Mouse (Mus musculus) erythroid progenitor cell, adult 5-6 weeks (primary cell): ENCODE data around the gene Cln3. TPM values are rescaled to one million over a fixed set of nuclear protein-coding genes. Genes with fewer than 3 reads are reported as not detected.

Source experiments
- ATAC-seq: replicated peaks from 2 replicates; pipeline ENCODE4 v1.8.0; 2016; ENCODE audit warnings: moderate number of reproducible peaks, mild to moderate bottlenecking, moderate TSS enrichment, inconsistent platforms; ENCODE audit not compliant: poor library complexity, low FRiP score, severe bottlenecking
- total RNA-seq, 2 experiments: library from RNA; stranded (forward) in 1 of 2; stranded (reverse) in 1 of 2; fragments of 150-400 nt in 1 of 2; fragments of 186-747, 209-891 nt in 1 of 2; gene quantifications; 2 replicates each; pipeline versions ENCODE4 v1.2.3 to v1.2.4; 2015 to 2017; ENCODE audit warnings: low replicate concordance in 2 of 2

Cln3 gene
- total RNA-seq (2015; ENCODE audit: low replicate concordance) (2.9 and 17.2 TPM in 2 replicates), total RNA-seq (2017; ENCODE audit: low replicate concordance) (1.9 and 3.9 TPM in 2 replicates)

DNA sequence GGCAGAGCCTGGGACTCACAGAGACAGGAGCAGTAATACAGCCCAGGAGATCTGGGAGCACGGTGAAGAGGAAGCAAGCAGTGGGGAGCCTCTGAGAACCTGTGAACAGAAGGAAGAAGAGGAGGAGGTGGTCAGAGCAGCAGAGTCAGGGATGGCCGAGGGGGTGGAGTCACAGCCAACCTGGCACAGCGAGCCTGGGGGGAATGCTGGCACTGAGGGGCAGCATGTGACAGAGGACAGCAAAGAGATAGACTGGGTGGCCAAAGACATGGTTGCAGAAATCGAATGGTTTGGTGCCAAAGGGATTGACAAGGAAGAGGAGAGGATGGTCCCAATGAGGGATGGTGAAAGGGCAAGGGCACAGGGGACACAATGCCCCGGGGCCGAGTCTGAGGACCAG is at the start of gene Cln3:
Gene Cln3 (minus strand): TSS at position 101 of the 400 bp plus-strand sequence.
- no peak for ATAC-seq

DNA sequence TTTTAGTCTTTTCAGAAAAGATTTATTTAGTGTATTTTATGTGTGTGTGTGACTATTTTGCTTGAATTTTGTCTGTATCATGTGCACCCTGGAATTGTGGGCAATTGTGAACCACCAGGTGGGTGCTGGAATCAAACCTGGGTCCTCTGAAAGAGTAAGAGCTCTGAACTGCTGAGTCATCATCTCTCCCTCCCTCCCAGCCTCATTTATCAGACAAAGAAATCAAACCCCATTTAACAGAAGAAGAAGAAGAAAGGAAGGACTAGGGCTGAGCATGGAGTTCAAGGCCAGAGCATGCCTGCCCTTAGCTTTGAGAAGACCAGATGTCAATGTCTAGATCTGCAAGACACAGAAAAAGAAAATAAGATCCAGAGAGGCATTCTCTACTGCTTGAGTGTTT is 49.8 kb upstream of the Cln3 start:
- ATAC-seq, result no peak

DNA sequence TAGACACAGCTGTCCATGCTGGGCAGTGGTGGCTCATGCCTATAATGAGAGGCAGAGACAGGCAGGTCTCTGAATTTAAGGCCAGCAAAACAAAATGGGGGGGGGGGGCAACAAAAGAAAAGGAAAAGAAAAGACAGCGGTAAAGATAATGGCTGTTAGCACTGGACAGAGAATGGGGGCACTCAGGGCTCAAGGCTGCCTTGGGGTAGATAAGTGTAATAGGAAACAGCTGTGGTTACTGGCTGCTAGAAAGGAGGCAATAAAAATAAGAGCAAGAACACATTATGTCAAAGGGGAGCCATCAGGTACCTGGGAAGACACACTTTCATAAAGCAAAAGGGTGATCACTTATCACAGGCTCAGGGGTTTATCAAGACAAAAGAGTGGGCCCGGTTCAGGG is 46.9 kb upstream of the Cln3 start:
- ATAC-seq, result no peak

DNA sequence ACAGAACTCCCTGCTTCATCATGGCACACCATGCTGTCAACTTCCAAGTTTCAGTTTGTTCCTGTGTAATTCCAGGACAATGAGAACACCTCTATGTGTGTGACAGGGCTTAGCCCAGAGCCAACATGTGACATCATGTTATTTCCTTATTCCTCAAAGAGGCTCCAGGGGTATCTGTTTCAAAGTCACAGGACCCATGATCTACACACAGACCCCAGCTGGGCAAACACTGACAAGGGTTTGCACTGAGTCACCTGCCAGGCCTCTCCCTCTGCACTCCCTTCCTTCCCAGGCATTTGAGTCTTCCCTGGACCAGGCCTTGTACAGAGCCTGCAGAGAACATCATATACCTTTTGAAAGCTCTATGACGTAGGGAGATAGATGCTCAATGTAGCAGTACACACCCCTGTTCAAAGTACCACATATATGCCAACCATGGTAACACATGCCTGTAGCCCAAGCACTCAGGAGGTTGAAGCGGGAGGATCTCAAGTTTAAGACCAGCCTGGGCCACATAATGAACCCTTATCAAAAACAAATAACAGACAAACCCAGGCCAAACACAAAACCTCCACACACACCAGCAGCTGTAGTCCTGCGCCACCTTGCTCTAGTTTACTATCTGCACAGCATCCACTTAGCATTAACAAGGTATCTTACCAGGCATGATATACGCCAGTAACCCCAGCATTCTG is 45.4 kb upstream of the Cln3 start, which contains the start of gene Nupr1:
Gene Nupr1 (minus strand): TSS at position 38 of the 695 bp plus-strand sequence.
- no peak for ATAC-seq

DNA sequence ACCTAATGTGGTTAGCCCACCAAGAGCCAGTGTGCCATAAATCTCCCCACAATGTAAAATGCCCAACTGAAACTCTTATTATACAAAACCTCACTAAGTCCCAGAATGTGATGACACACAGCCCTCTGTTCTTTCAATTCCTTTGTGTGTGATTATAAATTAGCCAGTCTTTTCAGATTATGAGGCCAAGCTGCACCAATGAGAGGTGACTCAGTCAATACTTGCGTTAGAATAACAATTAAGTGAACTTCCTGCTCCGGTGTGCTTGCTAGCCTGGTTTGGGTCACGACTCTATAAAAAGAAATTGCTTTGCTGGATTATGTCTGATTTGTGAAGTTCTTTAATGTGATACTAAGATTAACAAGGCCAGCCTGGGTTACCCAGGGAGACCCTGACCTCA is 44.3 kb upstream of the Cln3 start:
- no peak for ATAC-seq

DNA sequence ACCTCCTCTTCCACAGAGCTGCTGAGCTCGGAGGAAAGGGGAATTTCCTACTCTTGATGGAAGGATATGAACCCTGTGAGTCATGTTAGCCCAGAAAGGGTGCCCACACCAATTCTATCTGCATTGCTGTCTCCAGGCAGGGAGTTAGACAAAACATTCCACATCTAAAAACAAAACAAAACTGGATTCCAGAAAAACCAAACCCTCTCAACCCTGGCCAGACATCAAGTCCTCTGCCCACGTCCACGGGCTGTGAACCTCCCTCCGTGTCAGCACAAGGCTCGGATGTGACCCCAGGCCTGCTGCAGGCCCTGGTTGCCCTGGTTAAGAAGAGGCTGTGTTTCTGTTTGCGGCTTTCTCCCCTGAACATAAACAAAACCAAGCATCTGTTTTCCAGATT is 42.5 kb upstream of the Cln3 start:
- ATAC-seq, result no peak

DNA sequence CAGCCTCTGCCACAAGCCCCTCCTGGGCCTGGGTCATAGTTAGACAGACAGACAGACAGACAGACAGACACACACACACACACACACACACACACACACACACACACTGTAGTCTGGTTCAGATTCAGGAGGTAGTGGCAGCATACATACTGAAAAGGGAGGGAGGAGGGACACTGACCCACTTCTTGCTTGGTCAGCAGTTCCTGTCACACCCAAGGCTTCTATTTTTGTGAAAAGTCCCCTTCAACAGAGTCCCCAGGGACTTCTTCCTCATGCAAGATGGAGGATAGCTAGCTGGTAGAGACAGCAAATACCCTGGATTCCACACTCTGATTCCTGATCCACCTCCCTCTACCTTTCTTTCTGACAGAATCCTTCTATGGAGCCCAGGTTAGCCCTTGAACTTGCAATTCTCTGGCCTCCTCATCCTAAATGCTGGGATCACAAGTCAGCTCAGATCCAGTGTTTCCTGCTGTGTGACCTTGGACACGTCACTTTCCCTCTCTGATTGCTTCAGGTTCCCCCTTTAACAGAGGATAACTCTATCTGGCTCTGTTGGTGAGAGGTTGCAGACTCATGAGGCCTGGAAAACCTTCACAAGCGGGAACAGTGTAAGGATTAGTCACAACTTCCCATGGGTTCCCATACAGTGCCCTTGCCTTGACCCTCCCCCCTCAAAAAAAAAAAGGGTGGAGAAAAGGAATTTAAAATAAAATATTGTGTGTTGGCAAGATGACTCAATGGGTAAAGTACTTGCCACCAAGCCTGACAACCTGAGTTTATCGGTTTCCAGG is 40.4 kb upstream of the Cln3 start:
- ATAC-seq, result no peak

DNA sequence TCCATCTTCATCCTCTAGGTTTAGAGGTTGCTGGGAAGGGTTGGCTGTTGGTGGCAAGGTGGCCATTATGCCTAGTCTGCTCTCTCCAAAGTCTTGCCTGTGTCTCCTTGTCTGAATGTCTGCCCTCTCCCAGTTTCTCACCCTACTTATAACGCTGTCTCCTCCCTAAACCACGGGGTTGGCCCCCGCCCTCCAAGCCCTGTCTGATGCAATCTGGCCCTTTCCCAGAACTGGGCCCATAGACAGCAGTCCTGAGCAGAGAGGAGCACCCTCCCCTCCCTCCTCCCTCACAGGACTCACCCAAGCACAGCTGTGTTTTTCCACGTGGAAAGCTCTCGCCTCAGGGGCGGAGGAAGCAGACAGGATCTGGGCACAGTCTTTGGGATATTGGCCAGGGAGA is 39.8 kb upstream of the Cln3 start:
- ATAC-seq, result no peak

DNA sequence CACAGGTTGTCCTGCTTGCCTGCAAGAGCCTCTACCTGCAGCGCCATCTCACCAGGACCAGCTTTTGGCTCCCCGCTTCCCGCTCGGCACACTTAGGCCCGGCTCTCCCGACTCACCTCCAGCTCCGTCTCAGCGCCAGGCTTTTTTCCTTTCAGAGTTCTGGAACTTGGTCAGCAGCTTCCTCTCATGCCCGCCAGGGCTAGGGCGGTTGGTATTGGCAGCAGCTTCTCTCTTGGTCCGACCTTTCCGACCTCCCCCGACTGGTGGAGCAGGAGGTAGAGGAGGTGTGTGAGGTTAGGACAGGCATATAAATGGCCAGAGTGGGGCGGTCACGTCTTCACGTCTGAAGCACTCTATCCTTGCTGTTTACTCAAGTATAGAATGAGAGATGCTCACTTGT is 39.2 kb upstream of the Cln3 start:
- no peak for ATAC-seq

DNA sequence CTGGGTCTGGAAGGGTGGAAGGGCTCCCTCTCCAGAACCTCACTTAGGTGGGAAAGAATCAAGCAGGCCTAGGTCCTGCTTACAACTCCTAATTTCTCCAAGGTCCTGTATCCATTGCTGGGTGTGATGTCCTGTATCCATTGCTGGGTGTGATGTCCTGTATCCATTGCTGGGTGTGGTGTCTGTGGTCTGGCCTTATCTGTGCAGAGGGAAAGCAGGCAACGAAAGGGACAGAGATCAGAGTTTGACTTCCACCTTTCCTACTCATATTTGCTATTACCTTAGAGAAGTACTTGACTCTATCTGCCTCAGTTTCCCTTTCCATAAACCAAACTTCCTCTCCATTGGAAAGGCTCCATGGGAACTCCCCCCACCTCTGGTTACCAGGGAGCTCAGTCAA is 37.8 kb upstream of the Cln3 start:
- ATAC-seq, result no peak

DNA sequence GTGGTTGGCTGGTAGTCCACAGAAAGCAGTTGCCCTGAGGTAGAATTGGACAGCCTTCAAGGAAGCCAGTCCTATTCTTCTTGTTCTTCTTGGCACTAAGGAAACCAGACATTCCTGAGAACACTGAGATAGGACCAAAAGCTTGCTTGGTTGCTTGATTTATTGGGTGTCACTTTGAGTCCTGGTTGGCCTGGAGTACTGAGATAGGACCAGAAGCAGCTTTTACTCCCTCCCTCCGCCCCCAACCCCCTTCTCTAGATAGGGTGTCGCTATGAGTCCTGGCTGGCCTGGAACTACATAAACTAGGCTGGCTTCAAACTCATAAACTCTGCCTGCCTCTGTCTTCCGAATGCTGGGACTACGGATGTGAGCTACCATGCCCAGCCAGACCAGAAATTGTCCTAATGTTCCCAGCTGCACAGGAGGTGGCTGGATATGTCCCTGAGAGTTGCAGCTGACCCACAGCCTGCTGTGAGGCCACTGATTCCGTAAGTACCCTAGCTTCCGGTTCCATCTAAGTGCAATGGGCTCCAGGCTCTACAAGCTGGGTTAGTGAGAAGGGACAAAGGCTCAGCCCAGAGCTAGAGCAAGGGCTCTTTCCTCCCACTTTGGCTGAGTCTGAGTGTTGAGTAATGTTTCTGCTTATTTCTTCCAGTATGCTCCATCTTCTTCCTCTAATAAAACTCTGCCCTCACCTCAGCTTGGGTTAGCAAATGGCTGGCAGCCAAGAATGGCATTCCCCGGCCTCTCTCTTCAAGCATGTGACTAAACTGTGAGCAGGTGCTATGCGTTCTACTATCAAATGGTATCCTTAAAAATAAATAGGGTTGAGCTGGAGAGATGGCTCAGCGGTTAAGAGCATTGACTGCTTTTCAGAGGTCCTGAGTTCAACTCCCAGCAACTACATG is 36.1 kb upstream of the Cln3 start:
- ATAC-seq, result no peak

DNA sequence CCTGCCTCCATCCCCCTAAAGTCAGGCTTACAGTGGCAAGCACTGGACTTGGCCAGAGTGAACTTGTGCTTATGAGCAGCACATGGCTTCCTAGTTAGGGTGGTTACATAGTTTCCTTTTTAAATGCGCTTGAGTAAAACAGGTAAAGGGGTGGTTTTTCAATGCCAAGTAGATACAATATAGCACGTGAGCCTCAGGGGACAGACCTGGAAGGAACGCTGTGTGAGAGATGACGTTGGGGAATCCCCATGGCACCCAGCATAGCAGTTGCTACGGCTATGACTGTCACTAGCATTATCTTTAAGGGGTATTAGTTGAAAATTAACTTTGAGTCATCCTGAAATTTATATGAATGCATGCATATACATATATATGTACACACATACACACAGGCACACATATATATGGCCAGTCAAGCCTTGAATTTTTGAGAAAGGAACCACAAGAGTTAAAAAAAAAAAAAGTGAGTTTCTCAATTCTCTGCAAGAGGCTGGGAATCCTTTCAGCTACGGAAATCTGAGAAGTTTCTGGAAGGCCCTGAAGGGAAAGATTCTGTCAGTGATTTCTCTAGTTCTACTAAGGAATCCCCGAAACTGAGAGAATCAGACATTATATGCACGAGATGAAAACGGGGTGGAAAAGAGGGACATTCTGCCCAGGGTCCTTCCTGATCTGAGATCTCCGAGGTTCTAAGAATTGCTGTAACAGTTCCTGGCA is 34.1 kb upstream of the Cln3 start:
- ATAC-seq, result no peak

DNA sequence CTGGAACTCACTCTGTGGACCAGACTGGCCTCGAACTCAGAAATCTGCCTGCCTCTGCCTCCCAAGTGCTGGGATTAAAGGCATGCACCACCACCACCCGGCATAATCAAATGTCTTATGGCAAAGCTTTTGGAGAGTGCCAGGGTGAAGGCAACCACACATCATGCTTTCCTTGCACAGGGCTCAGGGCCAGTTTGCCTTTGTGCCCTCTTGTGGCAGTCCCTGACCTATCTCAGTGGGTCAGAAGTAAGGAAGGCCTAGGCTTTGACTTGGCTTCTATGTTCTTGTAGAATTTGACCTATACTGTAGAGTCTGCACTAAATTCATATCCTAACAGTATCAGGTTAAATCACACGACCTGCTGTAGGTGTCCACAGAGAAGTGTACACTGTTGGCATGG is 31.1 kb upstream of the Cln3 start:
- no peak for ATAC-seq

DNA sequence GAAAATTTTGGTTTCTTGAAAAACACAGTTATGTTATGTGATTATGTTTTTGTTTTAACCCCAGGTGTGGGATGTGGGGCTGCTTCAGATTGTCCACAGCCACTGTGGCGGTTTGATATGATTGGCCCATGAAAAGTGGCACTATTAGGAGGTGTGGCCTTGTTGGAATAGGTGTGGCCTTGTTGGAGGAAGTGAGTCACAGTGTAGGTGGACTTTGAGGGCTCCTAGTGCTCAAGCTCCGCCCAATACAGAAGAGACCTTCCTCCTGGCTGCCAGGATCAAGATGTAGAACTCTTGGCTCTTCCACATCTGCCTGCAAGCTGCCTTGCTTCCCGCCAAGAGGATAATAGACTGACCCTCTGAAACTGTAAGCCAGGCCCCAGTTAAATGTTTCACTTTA is 27.1 kb upstream of the Cln3 start:
- ATAC-seq, result no peak

DNA sequence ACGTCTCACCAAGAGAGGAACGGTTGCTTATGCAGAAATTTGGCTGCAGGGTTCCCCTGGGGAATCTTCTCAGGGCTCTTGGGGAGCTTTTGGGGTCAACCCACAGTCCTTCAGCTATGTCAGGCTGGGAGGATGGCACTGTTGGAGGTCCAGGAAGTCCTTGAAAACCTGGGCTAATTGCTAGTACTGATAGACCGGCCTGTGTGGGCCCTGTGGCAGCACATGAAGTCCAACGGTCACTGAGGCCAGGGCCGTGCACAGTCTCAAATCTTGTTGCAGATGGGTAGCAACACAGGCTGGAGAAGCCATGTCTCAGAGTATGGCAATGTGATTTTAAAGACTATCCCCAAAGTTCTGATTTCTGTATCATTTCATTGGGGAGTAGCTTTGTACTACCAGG is 22.2 kb upstream of the Cln3 start:
- ATAC-seq, result no peak

DNA sequence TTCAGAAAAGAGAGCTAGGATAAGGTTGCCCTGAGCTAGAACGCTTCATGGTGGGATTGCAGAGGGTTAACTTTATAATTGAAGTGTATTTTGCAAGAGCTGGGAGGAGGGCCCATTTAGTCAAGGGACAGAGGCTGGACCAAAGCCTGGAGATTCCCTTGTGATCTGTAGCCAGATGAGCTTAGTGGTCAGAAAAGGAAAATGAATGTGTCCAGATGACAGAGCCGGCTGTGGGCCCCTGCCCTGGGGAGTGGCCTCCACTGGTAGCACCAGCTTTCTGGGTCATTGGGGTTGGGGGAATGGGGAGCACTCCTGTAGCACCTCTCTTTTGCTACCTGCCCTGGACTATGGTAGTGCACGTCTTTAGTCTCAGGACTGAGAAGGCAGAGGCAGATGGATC is 21.4 kb upstream of the Cln3 start:
- ATAC-seq, result no peak

DNA sequence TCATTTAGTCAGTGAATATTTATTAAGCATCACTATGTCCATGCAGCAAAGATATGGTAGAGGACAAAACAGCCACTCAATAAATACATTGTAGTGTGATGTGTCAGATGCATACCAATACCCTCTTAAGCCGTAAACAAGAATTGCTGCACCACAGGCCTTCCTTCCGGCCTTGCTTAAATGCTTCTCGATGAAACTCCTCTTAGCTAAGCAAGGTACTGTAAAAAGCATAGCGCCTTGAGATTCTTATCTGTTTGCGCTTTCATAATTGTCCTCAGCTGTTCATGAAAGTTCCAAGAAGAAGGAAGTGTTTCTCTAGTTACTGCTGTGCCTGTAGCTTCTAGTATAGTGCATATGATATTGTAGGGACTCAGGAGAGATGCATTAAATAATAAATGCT is 21.0 kb upstream of the Cln3 start:
- ATAC-seq, result no peak

DNA sequence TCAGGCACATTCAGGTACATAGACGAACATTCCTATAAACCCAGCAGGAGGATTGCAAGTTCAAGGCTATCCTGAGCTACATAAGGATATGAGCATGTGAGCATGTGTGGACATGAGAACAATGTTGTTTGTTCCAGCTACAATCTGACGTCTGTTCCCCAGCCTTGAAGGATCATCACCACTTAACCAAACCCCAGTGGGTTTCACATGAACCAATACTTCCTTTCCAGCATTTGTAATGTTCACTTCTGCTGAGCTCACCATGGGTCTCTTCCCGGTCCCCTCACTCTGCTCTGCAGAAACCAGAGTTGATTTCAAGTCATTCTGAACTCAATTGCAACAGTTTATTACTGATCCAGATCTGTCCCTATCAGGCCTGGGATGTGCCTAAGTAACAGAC is 17.0 kb upstream of the Cln3 start:
- no peak for ATAC-seq

DNA sequence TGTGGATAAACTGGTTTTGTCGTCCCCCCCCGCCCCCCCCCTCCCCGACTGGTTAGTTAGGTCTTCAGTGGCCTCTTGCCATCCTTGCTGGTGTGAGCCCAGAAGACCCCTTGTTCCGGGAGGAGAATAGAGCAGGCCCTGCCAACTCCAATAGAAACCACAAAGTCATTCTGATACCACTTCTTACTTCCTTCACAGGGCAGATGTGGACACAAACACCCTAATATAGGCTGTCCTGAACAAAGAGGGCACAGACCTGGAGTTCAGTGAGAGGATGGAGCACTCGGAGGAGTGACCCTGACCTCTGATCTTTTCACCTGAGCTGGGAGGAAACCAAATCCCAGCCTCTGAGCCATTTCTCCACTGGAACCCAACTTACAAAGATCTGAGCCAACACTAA is 16.3 kb upstream of the Cln3 start:
- no peak for ATAC-seq

DNA sequence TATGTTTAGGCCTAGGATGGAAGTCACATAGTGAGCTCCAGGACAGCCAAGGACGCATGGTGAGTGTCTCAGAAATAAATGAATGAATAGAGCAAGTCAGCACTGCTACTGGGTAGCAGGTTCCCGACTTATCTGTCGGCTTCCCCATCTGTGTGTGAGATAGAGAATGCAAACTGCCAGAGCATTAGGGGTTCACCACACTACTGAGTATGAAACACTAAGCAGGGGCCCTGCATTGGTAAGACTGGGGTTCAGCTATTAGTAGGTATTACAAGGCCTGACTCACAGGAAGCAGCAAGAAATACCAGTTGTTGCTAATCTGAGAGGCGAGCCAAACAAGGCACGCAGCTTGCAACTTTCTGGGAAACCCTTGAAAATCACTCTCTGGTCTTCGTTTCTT is 13.3 kb upstream of the Cln3 start:
- no peak for ATAC-seq
